Mouse (Mus musculus) spleen, embryonic (tissue): ENCODE data around the gene Mrpl38.

Experiments
- CTCF ChIA-PET: fragments of 350-600 bp; sonication (Branson Sonifier 250); formaldehyde crosslinking; loops from one replicate; lab custom pipeline; 2022; lab: Charles Lee

Mrpl38 gene

GRCm38 (mm10) chr11:116111611-116112203 lies 27.0 kb downstream of the Mrpl38 start:
- CTCF ChIA-PET = interaction anchor here (1.1 kb wide), 1 partner anchor 11 kb away, joined by 3 read pairs; no protein-coding TSS in a partner anchor

- CTCF ChIA-PET = no interaction called here
These were observed 27.6 kb downstream of the Mrpl38 start for GRCm38 (mm10) chr11:116111067-116111466.

GRCm38 (mm10) chr11:116110540-116110939 lies 28.1 kb downstream of the Mrpl38 start:
- CTCF ChIA-PET = no interaction called here

GRCm38 (mm10) chr11:116110131-116110530 lies 28.5 kb downstream of the Mrpl38 start:
- CTCF ChIA-PET = no interaction called here

- CTCF ChIA-PET = interaction anchor here (0.8 kb wide), 1 partner anchor 13 kb away, joined by 5 read pairs; no protein-coding TSS in a partner anchor
These were observed 29.1 kb downstream of the Mrpl38 start for GRCm38 (mm10) chr11:116109441-116110081.

GRCm38 (mm10) chr11:116108464-116109137 lies 30.1 kb downstream of the Mrpl38 start:
- CTCF ChIA-PET = no interaction called here

GRCm38 (mm10) chr11:116107777-116108285 lies 30.8 kb downstream of the Mrpl38 start:
- CTCF ChIA-PET = no interaction called here

- CTCF ChIA-PET = no interaction called here
These were observed 31.5 kb downstream of the Mrpl38 start for GRCm38 (mm10) chr11:116106963-116107776.

- CTCF ChIA-PET = no interaction called here
These were observed 32.3 kb downstream of the Mrpl38 start for GRCm38 (mm10) chr11:116106154-116106962.

GRCm38 (mm10) chr11:116105065-116105464 lies 33.6 kb downstream of the Mrpl38 start:
- CTCF ChIA-PET = interaction anchor here (0.7 kb wide), 1 partner anchor 46 kb away, joined by 4 read pairs; no protein-coding TSS in a partner anchor

GRCm38 (mm10) chr11:116104006-116104646 lies 34.5 kb downstream of the Mrpl38 start:
- CTCF ChIA-PET = no interaction called here

GRCm38 (mm10) chr11:116103572-116103971 lies 35.1 kb downstream of the Mrpl38 start:
- CTCF ChIA-PET = interaction anchor here (0.5 kb wide), 1 partner anchor 182 kb away, joined by 3 read pairs; no protein-coding TSS in a partner anchor

GRCm38 (mm10) chr11:116102472-116102871 lies 36.2 kb downstream of the Mrpl38 start:
- CTCF ChIA-PET = no interaction called here

GRCm38 (mm10) chr11:116101931-116102381 lies 36.7 kb downstream of the Mrpl38 start:
- CTCF ChIA-PET = no interaction called here

GRCm38 (mm10) chr11:116100839-116101238 lies 37.8 kb downstream of the Mrpl38 start:
- CTCF ChIA-PET = no interaction called here

- CTCF ChIA-PET = no interaction called here
These were observed 38.3 kb downstream of the Mrpl38 start for GRCm38 (mm10) chr11:116100385-116100784.

GRCm38 (mm10) chr11:116099462-116099861 lies 39.2 kb downstream of the Mrpl38 start:
- CTCF ChIA-PET = no interaction called here

- CTCF ChIA-PET = no interaction called here
These were observed 39.8 kb downstream of the Mrpl38 start for GRCm38 (mm10) chr11:116098711-116099460.
